Mouse (Mus musculus): Measurements from ENCODE around the gene Lrig3. TPM values are rescaled to one million over a fixed set of nuclear protein-coding genes. Genes with fewer than 3 reads are reported as not detected.

The Lrig3 gene
- total and polyA plus RNA-seq, 2 experiments from 2014 or later = 0.66 to 2.3 TPM

DNA sequence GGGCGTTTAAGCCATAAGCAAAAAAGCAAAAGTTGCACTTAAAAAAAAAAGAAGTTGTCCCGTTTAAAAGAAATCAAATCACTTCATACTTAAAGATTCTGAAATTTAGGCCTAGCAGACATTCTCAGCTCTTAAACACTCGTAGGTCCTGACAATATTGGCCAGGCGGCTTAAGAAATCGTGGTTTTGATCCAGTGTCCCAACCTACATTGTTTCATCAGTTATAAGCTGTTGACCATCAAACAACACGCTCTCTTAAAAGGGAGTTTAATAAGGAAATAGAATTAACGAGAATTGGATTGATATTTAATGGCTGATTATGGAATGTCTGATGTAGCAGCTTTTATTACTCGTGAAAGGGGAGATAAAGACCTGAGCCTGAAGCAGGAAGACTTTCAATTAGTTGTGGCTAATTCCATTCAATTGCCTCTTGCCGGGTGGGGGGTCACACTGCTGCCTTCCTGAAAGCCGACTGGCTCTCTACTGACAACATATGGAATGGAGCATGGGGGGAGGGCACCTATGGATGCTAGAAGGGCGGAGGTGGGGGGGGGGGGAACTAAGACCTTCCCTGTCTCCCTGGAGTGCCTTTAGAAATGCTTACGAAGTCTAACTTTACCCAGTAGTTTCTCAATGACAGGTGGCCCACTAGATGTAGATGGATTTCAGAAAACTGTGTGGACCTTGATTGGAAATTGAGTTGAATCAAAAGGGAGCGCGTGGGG is 1.6 kb downstream of the Lrig3 start:
- no peaks in the 10 kb centered on the region for H3K36me3 ChIP-seq (replicated peaks; ENCODE audit: control insufficient read depth, insufficient read depth, low read length)
- peak overlapping the region; percentile 59 for H3K4me3 ChIP-seq (ENCODE audit: low read depth, low read length)
- DNase-seq (ENCODE audit: low spot score) = no peak
- H3K4me2 ChIP-seq (ENCODE audit: low read depth, low read length) = peak overlapping the region; percentile 80; the same call in 1 of the 2 replicates
- no peak for TF ChIP-seq CTCF (IDR thresholded peaks at IDR 0.05; ENCODE audit: low read depth)
- no peak for TF ChIP-seq EP300 (IDR thresholded peaks at IDR 0.05; ENCODE audit: low read depth)
- peaks cover 8% of the 10 kb centered on the region; the same call in 1 of the 2 replicates for H3K4me1 ChIP-seq (ENCODE audit: control insufficient read depth, insufficient read depth)
- H3K27me3 ChIP-seq (ENCODE audit: control insufficient read depth, insufficient read depth, low read length) = peaks cover 39% of the 10 kb centered on the region
- no peak overlapping the region for H3K9ac ChIP-seq (replicated peaks; ENCODE audit: low read depth, low read length)
- 27% methylated on average over 14 of the region's 14 CpGs for WGBS
- no peak overlapping the region for H3K27ac ChIP-seq (ENCODE audit: low read depth)
- H3K9me3 ChIP-seq (replicated peaks; ENCODE audit: control insufficient read depth, low read length) = no peaks in the 10 kb centered on the region
- no peak for ATAC-seq (ENCODE audit: insufficient read depth, low read depth)

GRCm38 (mm10) chr10:125968191-125969132 is 2.5 kb downstream of the Lrig3 start:
- WGBS = 39% methylated on average over 16 of the region's 16 CpGs
- ATAC-seq (ENCODE audit: insufficient read depth, low read depth) = no peak
- Histone ChIP-seq H3K27me3 (ENCODE audit: control insufficient read depth, insufficient read depth, low read length) (peaks cover 35% of the 10 kb centered on the region), H3K36me3 (replicated peaks; ENCODE audit: control insufficient read depth, insufficient read depth, low read length) (no peaks in the 10 kb centered on the region), H3K9ac (replicated peaks; ENCODE audit: low read depth, low read length) (no peak overlapping the region), H3K4me1 (ENCODE audit: control insufficient read depth, insufficient read depth) (peaks cover 8% of the 10 kb centered on the region; the same call in 1 of the 2 replicates), H3K27ac (ENCODE audit: low read depth) (no peak overlapping the region), H3K4me3 (ENCODE audit: low read depth, low read length) (no peak overlapping the region), H3K9me3 (replicated peaks; ENCODE audit: control insufficient read depth, low read length) (no peaks in the 10 kb centered on the region), H3K4me2 (ENCODE audit: low read depth, low read length) (peak overlapping the region; percentile 80; the same call in 1 of the 2 replicates)
- no peak for DNase-seq (ENCODE audit: low spot score)
- TF ChIP-seq EP300 (IDR thresholded peaks at IDR 0.05; ENCODE audit: low read depth) (no peak), CTCF (IDR thresholded peaks at IDR 0.05; ENCODE audit: low read depth) (no peak)

GRCm38 (mm10) chr10:125969133-125969490 is 3.1 kb downstream of the Lrig3 start:
- H3K9ac ChIP-seq (replicated peaks; ENCODE audit: low read depth, low read length) = no peak overlapping the region
- no peak overlapping the region for H3K27ac ChIP-seq (ENCODE audit: low read depth)
- 48% methylated on average over 10 of the region's 10 CpGs for WGBS
- H3K27me3 ChIP-seq (ENCODE audit: control insufficient read depth, insufficient read depth, low read length) = peaks cover 35% of the 10 kb centered on the region
- H3K4me3 ChIP-seq (ENCODE audit: low read depth, low read length) = no peak overlapping the region
- H3K36me3 ChIP-seq (replicated peaks; ENCODE audit: control insufficient read depth, insufficient read depth, low read length) = no peaks in the 10 kb centered on the region
- ATAC-seq (ENCODE audit: insufficient read depth, low read depth) (no peak), DNase-seq (ENCODE audit: low spot score) (no peak)
- no peaks in the 10 kb centered on the region for H3K9me3 ChIP-seq (replicated peaks; ENCODE audit: control insufficient read depth, low read length)
- H3K4me2 ChIP-seq (ENCODE audit: low read depth, low read length) = no peak overlapping the region
- TF ChIP-seq EP300 (IDR thresholded peaks at IDR 0.05; ENCODE audit: low read depth) (no peak), CTCF (IDR thresholded peaks at IDR 0.05; ENCODE audit: low read depth) (no peak)
- H3K4me1 ChIP-seq (ENCODE audit: control insufficient read depth, insufficient read depth) = peaks cover 8% of the 10 kb centered on the region; the same call in 1 of the 2 replicates

DNA sequence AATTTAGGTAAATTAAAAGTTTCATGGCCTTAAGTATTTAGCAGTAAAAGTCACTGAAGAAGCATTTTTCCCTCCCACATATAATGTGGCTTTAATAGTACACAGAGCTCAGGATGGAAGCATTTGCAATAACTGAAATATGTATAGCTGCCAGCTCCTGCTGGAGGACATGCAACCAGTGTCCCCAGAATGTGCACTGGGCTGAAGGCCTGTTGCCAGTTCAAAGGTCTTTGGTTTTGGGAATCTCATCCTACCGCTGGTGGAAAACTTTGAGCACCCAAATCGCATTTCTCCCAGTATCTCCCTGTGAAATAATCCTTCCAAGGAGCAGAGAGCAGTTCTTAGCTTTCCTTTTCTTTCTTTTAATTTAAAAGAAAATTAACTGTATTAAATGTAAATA is 4.1 kb downstream of the Lrig3 start:
- ATAC-seq (ENCODE audit: insufficient read depth, low read depth) (no peak), DNase-seq (ENCODE audit: low spot score) (no peak)
- TF ChIP-seq CTCF (IDR thresholded peaks at IDR 0.05; ENCODE audit: low read depth) = no peak
- TF ChIP-seq EP300 (IDR thresholded peaks at IDR 0.05; ENCODE audit: low read depth) = no peak
- Histone ChIP-seq H3K9me3 (replicated peaks; ENCODE audit: control insufficient read depth, low read length) (no peaks in the 10 kb centered on the region), H3K27me3 (ENCODE audit: control insufficient read depth, insufficient read depth, low read length) (peaks cover 32% of the 10 kb centered on the region), H3K27ac (ENCODE audit: low read depth) (no peak overlapping the region), H3K4me3 (ENCODE audit: low read depth, low read length) (no peak overlapping the region), H3K4me2 (ENCODE audit: low read depth, low read length) (no peak overlapping the region), H3K9ac (replicated peaks; ENCODE audit: low read depth, low read length) (no peak overlapping the region), H3K4me1 (ENCODE audit: control insufficient read depth, insufficient read depth) (peaks cover 8% of the 10 kb centered on the region; the same call in 1 of the 2 replicates), H3K36me3 (replicated peaks; ENCODE audit: control insufficient read depth, insufficient read depth, low read length) (no peaks in the 10 kb centered on the region)
- 83% methylated on average over 2 of the region's 2 CpGs for WGBS

- no peak for DNase-seq (ENCODE audit: low spot score)
Measured at GRCm38 (mm10) chr10:125970500-125970899, 4.5 kb downstream of the Lrig3 start.

More at GRCm38 (mm10) chr10:125970500-125970899, 4.5 kb downstream of the Lrig3 start:
- H3K4me3 ChIP-seq (ENCODE audit: low read depth, low read length) = no peak overlapping the region
- no peak overlapping the region for H3K27ac ChIP-seq (ENCODE audit: low read depth)
- H3K9ac ChIP-seq (replicated peaks; ENCODE audit: low read depth, low read length) = no peak overlapping the region
- TF ChIP-seq EP300 (IDR thresholded peaks at IDR 0.05; ENCODE audit: low read depth) = no peak
- TF ChIP-seq CTCF (IDR thresholded peaks at IDR 0.05; ENCODE audit: low read depth) = no peak
- peaks cover 5% of the 10 kb centered on the region; the same call in 1 of the 2 replicates for H3K4me1 ChIP-seq (ENCODE audit: control insufficient read depth, insufficient read depth)
- 57% methylated on average over 4 of the region's 4 CpGs for WGBS
- H3K4me2 ChIP-seq (ENCODE audit: low read depth, low read length) = no peak overlapping the region
- no peaks in the 10 kb centered on the region for H3K9me3 ChIP-seq (replicated peaks; ENCODE audit: control insufficient read depth, low read length)
- ATAC-seq (ENCODE audit: insufficient read depth, low read depth) = no peak
- H3K36me3 ChIP-seq (replicated peaks; ENCODE audit: control insufficient read depth, insufficient read depth, low read length) = no peaks in the 10 kb centered on the region
- H3K27me3 ChIP-seq (ENCODE audit: control insufficient read depth, insufficient read depth, low read length) = peaks cover 32% of the 10 kb centered on the region
